Mouse (Mus musculus) midbrain, postnatal 0 days (tissue): Measurements from ENCODE around the gene 2210017I01Rik. TPM values are rescaled to one million over a fixed set of nuclear protein-coding genes. Genes with fewer than 3 reads are reported as not detected.

Source experiments
- ATAC-seq: fragments of 200-750 bp; cut with Nextera tagmentation; 2 replicates; pipeline ENCODE4 v1.8.0; 2017; ENCODE audit warnings: moderate number of reproducible peaks, mild to moderate bottlenecking, moderate TSS enrichment, moderate library complexity; ENCODE audit not compliant: low FRiP score
- DNase-seq: peaks from one replicate; pipeline ENCODE4 v3.0.0-alpha.2; 2015; ENCODE audit warnings: low spot score
- H3K27ac ChIP-seq: fragments of 300-500 bp; sonication (generic); 2 replicates; pipeline ENCODE4 v1.5.1; 2014; ENCODE audit warnings: low read depth, mild to moderate bottlenecking, low read length, mixed read lengths
- H3K27me3 ChIP-seq: fragments of 300-500 bp; sonication (generic); 2 replicates; pipeline ENCODE4 v1.6.1; 2014; ENCODE audit warnings: low read length, control low read depth, mixed read lengths; ENCODE audit not compliant: insufficient read depth
- H3K36me3 ChIP-seq: fragments of 300-500 bp; sonication (generic); 2 replicates; pipeline ENCODE4 v1.6.1; 2014; ENCODE audit warnings: low read length, control low read depth, mixed read lengths; ENCODE audit not compliant: insufficient read depth
- H3K4me1 ChIP-seq: fragments of 300-500 bp; sonication (generic); 2 replicates; pipeline ENCODE4 v1.6.1; 2014; ENCODE audit warnings: mild to moderate bottlenecking, control low read depth, antibody characterized with exemption, low read length, mixed read lengths; ENCODE audit not compliant: insufficient read depth
- H3K4me2 ChIP-seq: fragments of 300-500 bp; sonication (generic); 2 replicates; pipeline ENCODE4 v1.6.1; 2014; ENCODE audit warnings: low read depth, mild to moderate bottlenecking, low read length, mixed read lengths; ENCODE audit not compliant: poor library complexity, severe bottlenecking
- H3K4me3 ChIP-seq: fragments of 300-500 bp; sonication (generic); 2 replicates; pipeline ENCODE4 v1.5.1; 2014; ENCODE audit warnings: low read depth, mild to moderate bottlenecking, low read length, moderate library complexity
- H3K9ac ChIP-seq: fragments of 300-500 bp; sonication (generic); replicated peaks from 2 replicates; pipeline ENCODE4 v1.6.1; 2014; ENCODE audit warnings: mild to moderate bottlenecking, low read length, moderate library complexity, mixed read lengths; ENCODE audit not compliant: poor library complexity, severe bottlenecking
- H3K9me3 ChIP-seq: fragments of 300-500 bp; sonication (generic); 2 replicates; pipeline ENCODE4 v1.6.1; 2016; ENCODE audit warnings: low read length, control low read depth
- CTCF ChIP-seq: IDR thresholded peaks from 2 replicates; pipeline ENCODE4 v1.5.1; 2016; ENCODE audit warnings: antibody characterized with exemption, mild to moderate bottlenecking
- WGBS: fragments of 180-500 bp; shearing (Covaris S2); extraction: QIAGEN DNeasy Blood & Tissue Kit; methylation state at CpG from one replicate; pipeline ENCODE4 v1.1.7; 2014; 5-methylcytosine and 5-hydroxymethylcytosine counted together
- polyA plus RNA-seq: library from polyadenylated mRNA; unstranded; fragments of >200 nt; fragmentation: Nextera tagmentation; extraction: Ambion mirVana; gene quantifications from 2 replicates; pipeline ENCODE4 v1.2.1, GENCODE M21; 2015
- total RNA-seq: library from RNA; depleted of rRNA; stranded (reverse); fragments of >200 nt; gene quantifications from 2 replicates; pipeline ENCODE4 v1.2.3, GENCODE M21; 2014; rRNA removed

Gene 2210017I01Rik
- total RNA-seq = not detected in 2 replicates
- not detected in 2 replicates for polyA plus RNA-seq

DNA sequence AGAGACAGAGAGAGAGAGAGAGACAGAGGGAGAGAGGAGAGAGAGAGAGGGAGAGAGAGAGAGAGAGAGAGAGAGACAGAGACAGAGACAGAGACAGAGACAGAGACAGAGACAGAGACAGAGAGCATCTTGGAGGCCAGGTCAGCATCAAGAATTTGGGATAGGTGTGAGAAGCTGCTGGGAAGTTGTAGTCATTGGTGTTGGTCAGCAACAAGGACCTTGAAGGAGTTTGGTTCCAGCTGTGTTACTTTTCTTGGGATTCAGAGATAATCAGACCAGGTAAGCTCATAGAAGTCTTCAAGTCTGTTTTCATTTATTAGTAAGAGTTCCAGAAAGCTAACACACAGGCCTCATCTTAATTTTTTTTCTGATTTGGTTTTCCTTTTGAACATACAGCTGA, at the start of gene 2210017I01Rik:
2210017I01Rik (minus strand) TSS at position 101 of the 400 bp plus-strand sequence.
- ATAC-seq = no peak
- H3K4me2 ChIP-seq = no peak within 1 kb of the TSS
- no peaks in the 10 kb centered on the region for H3K27me3 ChIP-seq
- TF ChIP-seq CTCF = no peak
- H3K36me3 ChIP-seq = no peaks in the 10 kb centered on the region
- no peak within 1 kb of the TSS for H3K4me3 ChIP-seq
- no peaks in the 10 kb centered on the region for H3K9me3 ChIP-seq
- no peak within 1 kb of the TSS for H3K9ac ChIP-seq
- H3K27ac ChIP-seq = no peak within 1 kb of the TSS
- DNase-seq = no peak
- H3K4me1 ChIP-seq = no peaks in the 10 kb centered on the region

DNA sequence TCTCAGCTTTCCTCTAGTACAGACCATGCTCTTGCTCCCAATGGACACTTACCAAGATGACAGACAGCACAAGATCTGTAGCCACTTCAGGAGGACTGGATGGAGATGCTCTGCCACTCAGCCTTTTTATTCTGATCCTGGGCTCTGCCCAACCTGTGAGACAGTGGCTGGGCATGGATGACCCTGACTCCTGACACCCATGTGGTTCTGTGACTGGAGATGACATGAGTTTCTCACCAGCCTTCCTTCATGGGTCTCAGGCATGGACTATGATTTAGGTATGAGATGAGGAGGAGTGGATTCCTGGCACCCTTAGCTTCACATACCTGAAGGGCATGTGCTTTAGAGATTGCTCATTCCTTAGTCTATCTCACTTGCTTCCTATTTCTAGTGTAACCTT, 49.5 kb upstream of the 2210017I01Rik start, which contains the start of gene Lce1b:
Lce1b (minus strand) TSS at position 101 of the 400 bp plus-strand sequence.
- no peaks in the 10 kb centered on the region for H3K27me3 ChIP-seq
- H3K4me1 ChIP-seq = no peaks in the 10 kb centered on the region
- H3K4me2 ChIP-seq = no peak within 1 kb of the TSS
- H3K9me3 ChIP-seq = no peaks in the 10 kb centered on the region
- H3K4me3 ChIP-seq = no peak within 1 kb of the TSS
- no peaks in the 10 kb centered on the region for H3K36me3 ChIP-seq
- ATAC-seq = no peak
- no peak for DNase-seq
- no peak within 1 kb of the TSS for H3K27ac ChIP-seq
- H3K9ac ChIP-seq = no peak within 1 kb of the TSS
- TF ChIP-seq CTCF = no peak

DNA sequence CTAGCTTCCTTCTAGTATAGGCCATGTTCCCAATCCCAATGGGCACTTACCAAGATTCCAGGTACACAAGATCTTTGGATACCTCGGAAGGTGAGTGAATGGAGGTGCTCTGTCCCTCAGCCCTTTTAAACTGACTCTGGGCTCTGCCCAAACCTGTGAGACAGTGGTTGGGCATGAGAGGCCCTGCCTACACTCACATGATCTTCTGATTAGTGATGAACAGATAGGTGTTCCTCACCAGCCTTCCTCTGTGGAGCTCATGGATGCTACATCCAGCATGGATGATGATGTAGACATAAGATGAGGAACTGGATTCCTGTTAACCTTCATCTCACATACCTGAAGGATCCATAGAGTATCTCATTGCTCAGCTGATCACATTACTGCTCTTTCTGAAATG, 40.9 kb upstream of the 2210017I01Rik start, which contains the start of gene Lce1a1:
Lce1a1 (minus strand) TSS at position 101 of the 400 bp plus-strand sequence.
- ATAC-seq (no peak), DNase-seq (no peak)
- Histone ChIP-seq H3K9ac (no peak within 1 kb of the TSS), H3K27me3 (no peaks in the 10 kb centered on the region), H3K4me2 (no peak within 1 kb of the TSS), H3K27ac (no peak within 1 kb of the TSS), H3K9me3 (no peaks in the 10 kb centered on the region), H3K36me3 (no peaks in the 10 kb centered on the region), H3K4me1 (no peaks in the 10 kb centered on the region), H3K4me3 (no peak within 1 kb of the TSS)
- no peak for TF ChIP-seq CTCF
- WGBS = 97% methylated on average over 1 of the region's 1 CpGs

DNA sequence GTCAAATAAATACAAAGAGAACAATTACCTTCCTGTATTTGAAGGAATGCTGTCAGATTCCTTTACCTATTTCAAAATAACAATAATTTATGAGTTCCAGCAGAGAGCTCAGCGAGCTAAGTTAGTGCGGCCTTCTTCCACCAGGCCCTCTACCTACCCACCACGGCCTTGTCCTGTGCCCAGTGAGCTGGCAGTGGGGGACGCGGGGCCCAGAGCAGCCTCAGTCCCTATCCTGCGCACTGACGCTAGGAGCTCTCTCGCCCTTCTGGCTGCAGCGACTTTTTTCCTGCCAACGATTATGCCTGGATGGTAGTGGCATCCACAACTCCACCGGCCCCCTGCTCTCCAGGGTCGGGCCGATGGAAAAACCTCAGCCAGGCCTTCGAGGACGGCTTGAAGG, 32.6 kb upstream of the 2210017I01Rik start:
- Histone ChIP-seq H3K4me2 (no peak overlapping the region), H3K36me3 (no peaks in the 10 kb centered on the region), H3K4me1 (no peaks in the 10 kb centered on the region), H3K9me3 (no peaks in the 10 kb centered on the region), H3K27me3 (no peaks in the 10 kb centered on the region), H3K27ac (no peak overlapping the region), H3K9ac (no peak overlapping the region), H3K4me3 (no peak overlapping the region)
- TF ChIP-seq CTCF = no peak
- 96% methylated on average over 15 of the region's 15 CpGs for WGBS
- DNase-seq (no peak), ATAC-seq (no peak)

DNA sequence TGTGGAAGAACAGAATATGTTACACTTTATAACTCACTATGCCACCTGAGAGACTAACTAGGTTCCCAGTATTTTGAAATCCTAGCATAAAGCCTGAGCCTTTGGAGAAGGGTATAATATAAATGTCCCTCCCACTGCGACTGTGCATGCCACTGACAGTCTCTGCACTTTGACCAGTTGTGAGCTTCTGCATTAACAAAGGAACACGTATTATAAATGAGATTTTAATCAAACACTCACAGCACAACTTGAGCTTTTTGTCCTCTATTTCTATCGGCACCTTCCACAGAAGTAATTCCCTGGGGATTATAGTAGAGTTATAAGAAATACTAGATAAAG, 31.3 kb upstream of the 2210017I01Rik start:
- H3K9me3 ChIP-seq = no peaks in the 10 kb centered on the region
- no peaks in the 10 kb centered on the region for H3K36me3 ChIP-seq
- no peaks in the 10 kb centered on the region for H3K4me1 ChIP-seq
- H3K27me3 ChIP-seq = no peaks in the 10 kb centered on the region
- no peak overlapping the region for H3K27ac ChIP-seq
- no peak overlapping the region for H3K4me2 ChIP-seq
- DNase-seq (no peak), ATAC-seq (no peak)
- no peak overlapping the region for H3K4me3 ChIP-seq
- no peak overlapping the region for H3K9ac ChIP-seq
- 59% methylated on average over 3 of the region's 3 CpGs for WGBS
- TF ChIP-seq CTCF = no peak

DNA sequence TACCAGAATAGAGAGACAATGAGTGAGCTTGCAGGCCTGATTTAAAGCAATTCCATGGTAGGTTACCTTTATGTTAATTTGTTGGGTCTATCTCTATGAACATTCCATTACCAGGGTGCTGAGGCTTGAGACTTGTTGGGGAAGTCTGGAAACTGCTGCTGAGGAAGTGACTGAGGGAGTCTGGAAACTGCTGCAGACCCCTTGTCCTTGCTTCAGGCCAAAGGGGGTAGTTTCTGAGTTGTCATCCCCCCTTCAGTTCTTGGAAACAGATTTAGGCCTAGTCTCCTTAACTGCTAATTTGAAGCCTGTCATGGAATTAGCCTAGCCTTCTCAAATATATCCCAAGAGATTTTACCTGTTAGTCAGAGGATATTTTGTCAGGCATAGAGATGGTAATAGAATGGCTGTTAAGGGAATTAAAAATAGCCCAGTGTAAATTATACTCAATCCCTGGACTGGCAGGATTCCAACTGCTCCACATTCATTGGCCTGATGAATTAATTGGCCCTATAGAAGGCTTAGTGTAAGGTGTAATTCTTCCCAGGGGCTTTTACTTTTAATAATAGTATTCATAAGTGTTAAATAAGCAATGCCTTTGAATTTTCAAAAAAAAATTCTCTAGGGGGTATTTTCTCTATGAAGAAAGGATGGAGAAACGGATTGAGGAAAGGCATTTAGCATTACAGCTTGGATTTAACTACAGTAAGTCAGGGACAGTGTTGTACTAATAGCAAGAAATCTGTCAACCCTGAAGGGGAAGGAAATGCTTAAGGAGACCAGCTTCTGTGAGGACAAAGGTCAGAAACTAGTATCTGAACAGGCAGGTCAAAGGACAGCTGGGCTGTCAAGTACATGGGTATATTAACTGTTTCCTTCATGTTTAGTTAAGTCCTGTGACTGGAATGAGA, 30.7 kb upstream of the 2210017I01Rik start:
- TF ChIP-seq CTCF = no peak
- Histone ChIP-seq H3K9ac (no peak overlapping the region), H3K27me3 (no peaks in the 10 kb centered on the region), H3K4me3 (no peak overlapping the region), H3K36me3 (no peaks in the 10 kb centered on the region), H3K4me2 (no peak overlapping the region), H3K27ac (no peak overlapping the region), H3K4me1 (no peaks in the 10 kb centered on the region), H3K9me3 (no peaks in the 10 kb centered on the region)
- 15% methylated on average over 1 of the region's 1 CpGs for WGBS
- ATAC-seq = no peak
- DNase-seq = peak; percentile 35
